Mouse (Mus musculus) lung, embryonic 16.5 days (tissue): ENCODE measurements around the gene Vsig10l. TPM values are rescaled to one million over a fixed set of nuclear protein-coding genes. Genes with fewer than 3 reads are reported as not detected.

ENCODE experiments used
- ATAC-seq: fragments of 200-750 bp; cut with Nextera tagmentation; 2 replicates; pipeline ENCODE4 v1.8.0; 2017; ENCODE audit warnings: low read depth, mild to moderate bottlenecking, moderate library complexity
- H3K27ac ChIP-seq: fragments of 300-500 bp; sonication (generic); 2 replicates; pipeline ENCODE4 v1.5.1; 2014; ENCODE audit warnings: mild to moderate bottlenecking, control low read depth, low read length
- H3K27me3 ChIP-seq: fragments of 300-500 bp; sonication (generic); 2 replicates; pipeline ENCODE4 v1.6.1; 2014; ENCODE audit warnings: low read depth, low read length, mixed read lengths; ENCODE audit not compliant: control insufficient read depth, insufficient read depth
- H3K36me3 ChIP-seq: fragments of 300-500 bp; sonication (generic); 2 replicates; pipeline ENCODE4 v1.6.1; 2014; ENCODE audit warnings: low read length; ENCODE audit not compliant: control insufficient read depth, insufficient read depth
- H3K4me1 ChIP-seq: fragments of 300-500 bp; sonication (generic); replicated peaks from 2 replicates; pipeline ENCODE4 v1.6.1; 2014; ENCODE audit warnings: low read length, mixed read lengths; ENCODE audit not compliant: control insufficient read depth, insufficient read depth
- H3K4me2 ChIP-seq: fragments of 300-500 bp; sonication (generic); 2 replicates; pipeline ENCODE4 v1.6.1; 2014; ENCODE audit warnings: low read depth, low read length, control low read depth
- H3K4me3 ChIP-seq: fragments of 300-500 bp; sonication (generic); 2 replicates; pipeline ENCODE4 v1.5.1; 2014; ENCODE audit warnings: mild to moderate bottlenecking, low read length, control low read depth
- H3K9ac ChIP-seq: fragments of 300-500 bp; sonication (generic); 2 replicates; pipeline ENCODE4 v1.6.1; 2014; ENCODE audit warnings: low read length, control low read depth
- H3K9me3 ChIP-seq: fragments of 300-500 bp; sonication (generic); 2 replicates; pipeline ENCODE4 v1.6.1; 2016; ENCODE audit warnings: low read length; ENCODE audit not compliant: control insufficient read depth
- WGBS: fragments of 180-500 bp; shearing (Covaris S2); extraction: QIAGEN DNeasy Blood & Tissue Kit; methylation state at CpG from one replicate; pipeline ENCODE4 v1.1.7; 2014; 5-methylcytosine and 5-hydroxymethylcytosine counted together
- polyA plus RNA-seq: library from polyadenylated mRNA; unstranded; fragments of >200 nt; fragmentation: Nextera tagmentation; extraction: Ambion mirVana; gene quantifications from 2 replicates; pipeline ENCODE4 v1.2.1, GENCODE M21; 2015

The Vsig10l gene
- polyA plus RNA-seq, result 2.8 and 3.7 TPM in 2 replicates

DNA sequence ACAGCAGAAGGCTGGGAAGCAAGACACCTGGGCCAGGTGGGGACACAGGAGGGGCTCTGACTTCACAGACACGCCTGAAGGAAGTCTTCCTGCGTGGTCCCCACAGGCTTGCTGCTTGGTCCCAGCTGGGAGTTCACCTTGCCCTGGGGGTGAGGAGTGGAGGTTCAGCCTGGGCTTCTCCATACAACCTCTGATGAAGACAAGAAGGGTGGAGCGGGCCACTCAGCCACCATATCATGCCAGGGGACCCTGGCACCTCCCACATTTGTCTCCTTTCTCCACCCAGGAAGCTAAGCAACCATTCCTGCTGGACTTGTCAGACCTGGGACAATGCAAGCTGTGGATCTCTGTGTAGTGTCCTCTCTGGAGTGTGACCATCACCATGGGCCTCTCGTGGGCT, at the start of gene Vsig10l:
Gene Vsig10l (plus strand): TSS at position 301 of the 400 bp plus-strand sequence.
- H3K4me3 ChIP-seq, result no peak within 1 kb of the TSS
- H3K4me2 ChIP-seq, result no peak within 1 kb of the TSS
- H3K9ac ChIP-seq, result no peak within 1 kb of the TSS
- WGBS, result 54% methylated on average over 4 of the region's 4 CpGs
- H3K4me1 ChIP-seq, result peaks cover 12% of the 10 kb centered on the region
- H3K27me3 ChIP-seq, result peaks cover 2% of the 10 kb centered on the region; the same call in 1 of the 2 replicates
- H3K27ac ChIP-seq, result no peak within 1 kb of the TSS
- ATAC-seq, result no peak
- H3K36me3 ChIP-seq, result no peaks in the 10 kb centered on the region; the same call in 1 of the 2 replicates
- no peaks in the 10 kb centered on the region for H3K9me3 ChIP-seq

DNA sequence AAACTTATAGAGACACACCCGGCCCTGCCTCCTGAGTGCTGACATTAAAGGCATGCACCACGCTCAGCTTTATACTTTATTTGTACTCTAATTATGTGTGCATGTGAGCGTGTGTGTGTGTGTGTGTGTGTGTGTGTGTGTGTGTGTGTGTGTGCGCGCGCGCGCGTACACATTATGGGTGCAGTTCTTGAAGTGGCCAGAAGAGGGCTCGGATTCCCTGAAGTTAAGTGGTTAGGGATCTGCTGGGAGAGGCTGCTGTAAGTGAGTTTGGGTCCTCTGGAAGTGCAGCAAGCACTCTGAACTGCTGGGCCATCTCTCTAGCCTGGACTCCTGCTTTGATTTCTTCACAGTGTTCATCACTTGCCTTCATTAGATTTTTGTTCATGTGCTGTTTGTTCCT, 45.7 kb upstream of the Vsig10l start:
- Histone ChIP-seq H3K27ac (no peak overlapping the region), H3K4me2 (no peak overlapping the region), H3K9me3 (peaks cover 4% of the 10 kb centered on the region; the same call in 1 of the 2 replicates), H3K27me3 (no peaks in the 10 kb centered on the region), H3K36me3 (no peaks in the 10 kb centered on the region), H3K4me1 (no peaks in the 10 kb centered on the region), H3K9ac (no peak overlapping the region), H3K4me3 (no peak overlapping the region)
- 82% methylated on average over 10 of the region's 10 CpGs for WGBS
- no peak for ATAC-seq

DNA sequence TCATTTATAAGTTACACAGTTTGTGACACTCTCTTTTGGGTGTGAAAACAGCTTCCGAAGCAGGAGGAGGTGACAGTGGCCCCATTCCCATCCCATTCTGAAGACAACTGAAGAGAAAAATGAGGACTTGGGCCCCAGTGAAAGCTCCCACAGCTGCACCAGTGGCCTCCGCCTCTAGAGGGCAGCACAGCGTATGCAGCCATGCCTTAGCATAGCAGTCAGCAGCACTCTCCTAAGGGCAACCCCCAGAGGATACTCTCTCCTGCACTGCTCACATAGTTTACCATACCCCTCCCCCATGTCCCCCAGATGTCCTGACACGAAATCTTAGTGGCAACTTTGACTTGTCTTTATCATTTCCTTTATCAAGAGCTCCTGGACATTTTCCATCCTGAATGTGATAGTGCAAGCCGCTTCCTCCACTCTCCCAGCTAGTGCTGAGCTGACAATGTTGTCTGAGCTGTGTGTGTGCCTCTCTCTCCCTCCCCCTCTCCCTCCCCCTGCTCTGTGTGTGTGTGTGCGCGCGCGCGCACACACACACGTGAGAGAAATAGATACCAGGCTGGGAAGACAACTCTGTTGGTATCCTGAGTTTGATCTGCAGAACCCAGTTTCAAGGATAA, 39.8 kb upstream of the Vsig10l start:
- Histone ChIP-seq H3K4me3 (no peak overlapping the region), H3K9me3 (no peaks in the 10 kb centered on the region), H3K4me1 (no peaks in the 10 kb centered on the region), H3K9ac (no peak overlapping the region), H3K4me2 (no peak overlapping the region; the same call in 1 of the 2 replicates), H3K36me3 (no peaks in the 10 kb centered on the region), H3K27ac (no peak overlapping the region), H3K27me3 (no peaks in the 10 kb centered on the region)
- peak; percentile 86 for ATAC-seq
- 12% methylated on average over 11 of the region's 11 CpGs for WGBS

DNA sequence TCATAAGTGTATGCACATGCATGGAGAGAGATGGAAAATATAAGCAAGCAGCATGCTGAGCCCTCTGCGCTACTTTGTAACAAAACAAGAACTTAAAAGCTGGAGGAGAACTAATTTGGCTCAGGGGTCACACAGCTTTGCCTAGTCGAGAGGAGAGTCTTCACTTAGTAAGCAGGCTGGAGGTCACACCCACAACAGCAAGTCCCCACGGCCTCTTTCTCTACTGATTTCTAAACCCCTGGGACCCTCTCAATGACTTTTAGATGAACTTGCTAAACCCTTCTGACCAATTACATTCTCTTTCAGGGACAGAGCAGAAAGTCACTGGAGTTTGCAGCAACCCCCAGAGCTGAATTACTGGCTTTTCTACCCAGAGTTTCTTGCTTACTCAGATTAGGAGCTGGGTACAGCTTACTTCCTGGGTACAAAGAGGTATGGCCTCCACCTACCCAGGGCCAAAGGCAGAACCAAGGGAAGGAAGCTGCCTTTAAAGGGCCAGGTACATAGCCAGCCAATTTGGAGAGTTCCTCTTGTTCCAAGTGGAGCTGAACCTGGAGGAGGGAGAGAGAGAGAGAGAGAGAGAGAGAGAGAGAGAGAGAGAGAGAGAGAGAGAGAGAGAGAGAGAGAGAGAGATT, 38.8 kb upstream of the Vsig10l start:
- WGBS, result 52% methylated on average over 3 of the region's 3 CpGs
- H3K36me3 ChIP-seq, result no peaks in the 10 kb centered on the region
- H3K9me3 ChIP-seq, result no peaks in the 10 kb centered on the region
- H3K27me3 ChIP-seq, result no peaks in the 10 kb centered on the region
- H3K9ac ChIP-seq, result no peak overlapping the region
- no peak overlapping the region for H3K27ac ChIP-seq
- H3K4me2 ChIP-seq, result no peak overlapping the region
- H3K4me3 ChIP-seq, result no peak overlapping the region
- ATAC-seq, result no peak
- no peaks in the 10 kb centered on the region for H3K4me1 ChIP-seq

DNA sequence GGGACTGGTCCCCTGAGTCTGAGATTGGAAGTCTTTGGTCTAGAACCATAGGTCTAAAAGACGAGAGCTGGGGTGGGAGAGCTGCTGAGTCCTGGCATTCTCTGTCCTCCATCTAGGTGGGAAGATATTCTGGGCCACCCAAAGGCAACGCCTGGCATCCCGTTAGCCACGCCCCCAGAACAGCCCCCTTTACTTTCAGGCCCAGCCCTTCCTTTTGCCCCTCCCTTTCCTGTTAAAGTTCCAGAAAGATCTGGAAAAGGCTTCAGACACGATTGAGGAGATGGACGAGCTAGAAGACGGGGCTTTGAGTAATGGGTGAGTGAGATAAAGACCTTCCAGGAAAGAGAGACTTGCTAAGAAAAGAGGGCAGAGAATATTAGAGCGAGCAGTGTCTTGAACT, 35.5 kb upstream of the Vsig10l start, which contains the start of gene Lim2:
Gene Lim2 (plus strand): TSS at position 265 of the 400 bp plus-strand sequence.
- no peaks in the 10 kb centered on the region for H3K36me3 ChIP-seq
- H3K4me3 ChIP-seq, result no peak within 1 kb of the TSS
- no peaks in the 10 kb centered on the region for H3K27me3 ChIP-seq
- H3K27ac ChIP-seq, result no peak within 1 kb of the TSS
- 78% methylated on average over 8 of the region's 8 CpGs for WGBS
- no peak within 1 kb of the TSS for H3K4me2 ChIP-seq
- no peak within 1 kb of the TSS for H3K9ac ChIP-seq
- H3K4me1 ChIP-seq, result no peaks in the 10 kb centered on the region
- no peaks in the 10 kb centered on the region for H3K9me3 ChIP-seq
- ATAC-seq, result no peak

DNA sequence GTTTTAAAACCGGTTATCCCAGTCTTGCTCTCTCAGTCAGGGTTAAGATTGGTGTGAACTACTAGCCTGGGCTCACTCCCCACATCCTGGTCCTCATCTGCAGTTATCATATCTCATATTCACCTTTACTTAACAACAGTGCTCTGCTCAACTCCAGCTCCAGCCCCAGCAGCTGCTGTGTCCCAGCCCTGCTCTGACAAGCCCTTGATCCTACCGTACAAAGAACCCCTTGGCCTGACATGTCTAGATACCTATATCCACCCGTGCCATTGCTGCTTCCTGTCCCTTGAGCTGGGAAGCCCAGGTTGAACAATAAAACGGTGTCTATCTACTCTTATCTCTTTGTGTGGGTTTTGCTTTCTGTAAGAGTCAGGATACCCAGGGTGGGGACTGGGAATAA, 33.5 kb upstream of the Vsig10l start:
- H3K4me2 ChIP-seq, result no peak overlapping the region
- H3K27me3 ChIP-seq, result no peaks in the 10 kb centered on the region
- no peak overlapping the region for H3K4me3 ChIP-seq
- no peaks in the 10 kb centered on the region for H3K9me3 ChIP-seq
- H3K9ac ChIP-seq, result no peak overlapping the region
- H3K27ac ChIP-seq, result no peak overlapping the region
- no peak for ATAC-seq
- no peaks in the 10 kb centered on the region for H3K4me1 ChIP-seq
- 47% methylated on average over 4 of the region's 4 CpGs for WGBS
- H3K36me3 ChIP-seq, result no peaks in the 10 kb centered on the region

DNA sequence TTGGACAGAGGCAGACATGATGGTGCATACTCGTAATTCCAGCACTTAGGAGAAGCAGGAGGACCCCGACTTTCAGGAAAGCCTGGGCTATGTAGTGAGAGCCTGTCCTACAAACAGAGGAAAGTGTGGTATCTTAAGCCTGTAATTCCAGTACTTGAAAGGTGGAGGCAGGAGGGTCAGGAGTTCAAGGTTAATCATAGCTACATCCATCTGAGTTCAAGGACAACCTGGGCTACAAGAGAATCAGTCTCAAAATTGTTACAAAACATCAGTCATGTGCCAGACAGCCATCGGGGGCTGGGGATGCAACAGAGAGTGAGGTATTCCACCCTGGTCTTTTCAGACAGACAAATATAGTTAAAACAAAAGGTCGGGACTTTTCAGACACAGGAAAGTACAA, 30.1 kb upstream of the Vsig10l start:
- Histone ChIP-seq H3K36me3 (no peaks in the 10 kb centered on the region), H3K4me1 (no peaks in the 10 kb centered on the region), H3K4me2 (no peak overlapping the region), H3K27me3 (no peaks in the 10 kb centered on the region), H3K9me3 (no peaks in the 10 kb centered on the region), H3K27ac (no peak overlapping the region), H3K4me3 (no peak overlapping the region), H3K9ac (no peak overlapping the region)
- ATAC-seq, result no peak
- 62% methylated on average over 4 of the region's 4 CpGs for WGBS

DNA sequence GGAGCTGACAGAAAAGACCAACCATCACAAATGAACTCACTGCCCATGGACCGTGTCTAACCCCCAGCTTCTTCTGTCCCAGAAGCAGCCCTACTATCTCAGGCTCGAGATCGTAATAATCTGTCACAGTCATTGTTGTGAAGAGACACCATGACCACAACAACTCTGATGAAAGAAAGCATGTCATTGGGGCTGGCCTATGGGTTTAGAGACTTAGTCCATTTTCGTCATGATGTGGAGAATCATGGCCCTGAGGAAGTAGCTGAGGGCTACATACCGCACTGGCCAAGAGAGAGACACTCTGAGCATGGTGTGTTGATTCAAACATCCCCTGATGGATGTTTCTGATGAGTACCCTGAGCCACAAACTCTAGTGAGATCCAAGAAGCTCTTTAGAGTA, 28.3 kb upstream of the Vsig10l start:
- no peak for ATAC-seq
- Histone ChIP-seq H3K9ac (no peak overlapping the region), H3K4me2 (no peak overlapping the region), H3K4me3 (no peak overlapping the region), H3K9me3 (no peaks in the 10 kb centered on the region), H3K27ac (no peak overlapping the region), H3K27me3 (no peaks in the 10 kb centered on the region), H3K36me3 (no peaks in the 10 kb centered on the region), H3K4me1 (no peaks in the 10 kb centered on the region)
- 83% methylated on average over 5 of the region's 5 CpGs for WGBS

DNA sequence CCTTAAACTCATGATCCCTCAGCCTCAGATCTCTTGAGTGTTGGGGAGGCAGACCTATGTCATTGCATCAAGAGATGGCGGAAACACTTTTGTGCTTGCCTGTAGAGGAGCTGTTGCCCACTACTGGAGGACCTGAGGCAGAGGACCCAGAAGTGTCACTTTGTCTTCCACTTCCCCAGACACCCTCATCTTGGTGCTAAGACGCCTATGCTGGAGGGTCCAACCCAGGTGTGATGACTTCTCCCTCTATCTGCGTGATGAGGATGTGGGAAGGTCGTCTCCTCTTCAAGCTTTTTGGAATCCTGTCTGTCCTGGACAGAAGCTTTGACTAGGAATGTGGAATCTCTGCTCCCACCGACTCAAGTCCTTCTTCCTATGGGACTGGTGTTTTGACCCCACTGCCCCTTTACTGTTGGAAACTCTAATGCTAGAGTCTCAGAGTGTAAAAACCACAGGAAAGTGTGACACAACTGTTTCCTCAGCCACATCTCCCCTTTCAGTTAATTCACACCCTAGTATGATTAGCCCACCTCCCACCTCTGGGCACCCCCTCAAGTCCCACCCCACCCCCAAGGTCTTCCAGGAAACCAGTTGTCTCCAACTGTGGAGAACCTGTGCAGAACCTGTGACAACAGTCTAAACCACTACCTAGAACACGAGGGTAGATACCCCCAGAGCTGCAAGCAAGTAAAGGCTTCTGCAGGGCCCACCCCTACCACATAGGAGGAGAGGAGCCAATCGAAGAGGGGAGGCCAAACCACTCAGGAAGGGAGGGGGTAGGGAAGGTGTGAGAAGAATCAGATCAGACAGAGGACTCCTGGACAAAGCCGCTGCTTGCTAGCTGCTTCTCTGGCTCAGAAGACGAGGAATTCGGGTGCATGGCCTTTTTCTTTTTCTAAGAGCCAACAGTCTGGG, 26.4 kb upstream of the Vsig10l start, which contains the start of gene Nkg7:
Gene Nkg7 (plus strand): TSS at position 733 of the 915 bp plus-strand sequence.
- 60% methylated on average over 10 of the region's 10 CpGs for WGBS

More for the DNA sequence above, 26.4 kb upstream of the Vsig10l start, which contains the start of gene Nkg7:
- Histone ChIP-seq H3K4me1 (no peaks in the 10 kb centered on the region), H3K4me2 (no peak within 1 kb of the TSS), H3K27me3 (no peaks in the 10 kb centered on the region), H3K27ac (no peak within 1 kb of the TSS), H3K4me3 (no peak within 1 kb of the TSS), H3K9me3 (no peaks in the 10 kb centered on the region), H3K36me3 (no peaks in the 10 kb centered on the region), H3K9ac (no peak within 1 kb of the TSS)
- ATAC-seq, result no peak
